Mouse (Mus musculus): ENCODE data around the gene 4921504E06Rik.

Gene 4921504E06Rik

DNA sequence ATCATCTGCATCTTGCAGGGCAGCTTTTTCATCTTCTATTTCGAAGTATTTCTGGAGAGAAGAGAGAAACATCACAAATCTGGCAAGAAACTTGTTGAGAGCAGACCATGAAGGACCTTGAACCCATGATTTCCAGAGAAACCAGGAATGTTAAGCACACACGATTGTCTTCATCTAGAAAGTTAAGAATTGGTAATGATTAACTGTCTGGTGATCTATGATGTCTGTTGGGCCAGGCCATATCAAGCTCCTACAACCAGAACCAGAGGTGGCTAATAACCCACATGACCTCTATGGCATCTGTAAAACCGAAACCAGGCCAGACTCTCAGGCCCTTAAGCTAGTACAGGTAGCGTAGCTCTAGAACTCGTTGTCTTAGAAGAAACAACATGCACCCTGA is 29.6 kb downstream of the 4921504E06Rik start:
- H3K9me3 ChIP-seq (ENCODE audit: low read length): no peaks in the 10 kb centered on the region
- no peak for TF ChIP-seq POU5F1 (IDR thresholded peaks at IDR 0.05; ENCODE audit: borderline replicate concordance, low read length)
- H3K4me3 ChIP-seq (replicated peaks; ENCODE audit: low read length): no peak overlapping the region
- H3K4me1 ChIP-seq (replicated peaks; ENCODE audit: low read depth, low read length): no peaks in the 10 kb centered on the region
- H3K36me3 ChIP-seq (ENCODE audit: insufficient read depth, low read length): no peaks in the 10 kb centered on the region
- 0 out of 2 replicates have a peak, but pooled peaks cover 3% of the 10 kb centered on the region for H3K27me3 ChIP-seq (ENCODE audit: insufficient read depth, low read length)

DNA sequence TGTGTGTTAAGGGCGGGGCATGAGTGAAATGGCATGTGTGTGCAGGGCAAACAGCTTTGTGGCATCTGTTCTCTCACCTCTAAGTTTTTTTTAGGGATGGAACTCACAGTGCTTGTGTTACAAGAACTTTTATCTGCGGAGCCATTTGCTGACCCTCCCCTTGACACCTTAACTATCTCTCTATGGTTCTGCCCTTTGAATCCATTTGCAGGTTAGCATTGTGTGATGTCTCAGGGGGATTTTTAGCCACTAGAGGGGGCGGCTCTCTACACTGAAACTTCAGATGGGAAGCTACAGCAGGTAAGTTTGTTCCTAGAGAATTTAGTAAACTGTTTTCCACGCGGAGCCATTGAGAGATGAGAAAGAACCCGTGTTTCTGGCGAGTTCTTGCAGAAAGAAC is 32.1 kb downstream of the 4921504E06Rik start:
- TF ChIP-seq CTCF (conservative IDR thresholded peaks at IDR 0.05; ENCODE audit: low read length) (peak; percentile 37), POU5F1 (IDR thresholded peaks at IDR 0.05; ENCODE audit: borderline replicate concordance, low read length) (no peak)
- Histone ChIP-seq H3K4me1 (replicated peaks; ENCODE audit: low read depth, low read length) (no peaks in the 10 kb centered on the region; the same call in 1 of the 2 replicates), H3K4me3 (replicated peaks; ENCODE audit: low read length) (no peak overlapping the region), H3K27me3 (ENCODE audit: insufficient read depth, low read length) (0 out of 2 replicates have a peak, but pooled peaks cover 3% of the 10 kb centered on the region), H3K36me3 (ENCODE audit: insufficient read depth, low read length) (no peaks in the 10 kb centered on the region), H3K9me3 (ENCODE audit: low read length) (no peaks in the 10 kb centered on the region)

DNA sequence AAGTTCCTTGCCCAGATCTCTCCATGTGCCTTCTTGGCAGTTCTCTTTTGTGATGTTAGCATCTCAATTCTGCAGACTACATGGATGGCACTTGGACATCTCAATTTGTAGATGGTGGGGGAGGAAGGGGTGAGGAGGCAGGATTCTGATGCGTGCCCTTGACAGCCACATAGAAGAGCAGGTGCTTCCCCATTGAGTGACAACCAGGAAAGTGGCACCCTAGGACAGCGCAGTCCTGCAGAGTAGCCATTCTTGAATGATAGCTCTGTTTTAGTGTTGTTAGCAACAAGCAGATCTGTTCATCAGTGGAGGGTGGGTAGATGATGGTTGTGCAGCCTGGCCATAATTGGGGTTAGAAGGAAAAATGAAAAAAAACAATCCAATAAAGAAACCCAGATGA is 33.1 kb downstream of the 4921504E06Rik start:
- H3K36me3 ChIP-seq (ENCODE audit: insufficient read depth, low read length): no peaks in the 10 kb centered on the region
- no peaks in the 10 kb centered on the region; the same call in 1 of the 2 replicates for H3K4me1 ChIP-seq (replicated peaks; ENCODE audit: low read depth, low read length)
- no peaks in the 10 kb centered on the region for H3K9me3 ChIP-seq (ENCODE audit: low read length)
- H3K4me3 ChIP-seq (replicated peaks; ENCODE audit: low read length): no peak overlapping the region
- 0 out of 2 replicates have a peak, but pooled peaks cover 3% of the 10 kb centered on the region for H3K27me3 ChIP-seq (ENCODE audit: insufficient read depth, low read length)
- TF ChIP-seq POU5F1 (IDR thresholded peaks at IDR 0.05; ENCODE audit: borderline replicate concordance, low read length) (no peak), CTCF (conservative IDR thresholded peaks at IDR 0.05; ENCODE audit: low read length) (no peak), NANOG (IDR thresholded peaks at IDR 0.05; ENCODE audit: borderline replicate concordance, low read length) (no peak)

DNA sequence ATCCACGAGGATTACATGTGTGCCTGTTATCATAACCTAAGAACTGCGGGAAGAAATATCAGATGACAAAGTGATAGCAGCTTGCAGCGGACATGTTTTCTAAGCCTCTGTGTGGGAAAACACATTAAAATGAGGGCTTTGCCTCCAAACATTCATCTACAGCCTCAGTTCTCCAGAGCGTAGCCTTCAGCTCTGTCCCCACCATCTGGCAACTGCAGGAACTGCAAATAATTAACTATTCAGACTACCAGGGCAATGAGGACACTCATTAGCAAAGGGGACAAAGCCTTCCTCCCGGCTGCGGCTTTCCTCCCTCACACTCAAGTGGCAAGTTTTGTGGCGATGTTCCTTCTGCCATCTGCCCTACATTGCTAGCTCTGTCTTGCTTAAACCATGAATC is 33.9 kb downstream of the 4921504E06Rik start:
- Histone ChIP-seq H3K4me3 (replicated peaks; ENCODE audit: low read length) (no peak overlapping the region), H3K4me1 (replicated peaks; ENCODE audit: low read depth, low read length) (no peaks in the 10 kb centered on the region; the same call in 1 of the 2 replicates), H3K36me3 (ENCODE audit: insufficient read depth, low read length) (no peaks in the 10 kb centered on the region), H3K27me3 (ENCODE audit: insufficient read depth, low read length) (0 out of 2 replicates have a peak, but pooled peaks cover 3% of the 10 kb centered on the region), H3K9me3 (ENCODE audit: low read length) (no peaks in the 10 kb centered on the region)
- TF ChIP-seq CTCF (conservative IDR thresholded peaks at IDR 0.05; ENCODE audit: low read length): peak; percentile 63
- no peak for TF ChIP-seq POU5F1 (IDR thresholded peaks at IDR 0.05; ENCODE audit: borderline replicate concordance, low read length)

DNA sequence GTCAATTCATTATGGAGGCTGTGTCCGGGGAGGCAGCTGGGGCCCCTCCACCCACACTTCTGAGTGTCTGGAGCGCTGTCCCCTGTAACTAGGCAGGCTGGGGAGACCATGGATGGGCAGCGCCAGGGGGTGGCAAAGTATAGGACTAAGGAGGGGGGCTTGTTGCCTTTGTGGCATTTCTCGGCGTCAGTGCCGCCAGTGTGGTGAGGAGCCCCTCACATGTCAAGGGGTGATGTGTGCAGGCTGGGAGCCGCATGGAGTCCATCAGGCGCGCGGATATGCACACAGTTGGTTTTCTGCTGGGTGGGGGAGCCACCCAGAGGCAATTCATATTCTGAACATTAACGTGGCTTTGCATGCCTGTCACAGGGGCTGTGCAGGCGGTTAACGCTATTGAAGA is 35.8 kb downstream of the 4921504E06Rik start:
- TF ChIP-seq CTCF (conservative IDR thresholded peaks at IDR 0.05; ENCODE audit: low read length): no peak
- no peak for TF ChIP-seq POU5F1 (IDR thresholded peaks at IDR 0.05; ENCODE audit: borderline replicate concordance, low read length)
- TF ChIP-seq NANOG (IDR thresholded peaks at IDR 0.05; ENCODE audit: borderline replicate concordance, low read length): no peak
- H3K4me3 ChIP-seq (replicated peaks; ENCODE audit: low read length): no peak overlapping the region
- H3K9me3 ChIP-seq (ENCODE audit: low read length): no peaks in the 10 kb centered on the region

DNA sequence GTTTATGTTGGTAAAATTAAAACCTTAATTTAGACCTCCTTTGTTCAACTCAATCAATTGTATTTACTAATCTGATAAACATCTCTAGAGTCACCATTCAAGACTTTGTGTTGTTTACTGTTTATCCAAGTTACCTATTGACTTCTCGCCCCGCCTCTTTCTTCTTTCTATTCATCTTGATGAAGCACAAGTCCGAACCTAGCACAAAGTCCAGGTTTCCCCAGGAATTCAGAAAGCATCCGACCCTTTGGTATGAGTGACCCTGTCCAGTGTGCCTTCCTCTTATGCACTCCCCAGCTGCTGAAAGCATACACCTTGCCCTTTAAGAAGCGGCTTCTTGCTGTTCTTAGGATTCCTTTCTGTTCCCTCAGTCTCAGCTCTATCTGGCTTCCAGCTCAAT is 41.3 kb downstream of the 4921504E06Rik start:
- Histone ChIP-seq H3K27me3 (ENCODE audit: insufficient read depth, low read length) (peaks cover 3% of the 10 kb centered on the region; the same call in 1 of the 2 replicates), H3K4me3 (replicated peaks; ENCODE audit: low read length) (no peak overlapping the region), H3K36me3 (ENCODE audit: insufficient read depth, low read length) (no peaks in the 10 kb centered on the region), H3K4me1 (replicated peaks; ENCODE audit: low read depth, low read length) (no peaks in the 10 kb centered on the region), H3K9me3 (ENCODE audit: low read length) (no peaks in the 10 kb centered on the region)
- TF ChIP-seq CTCF (conservative IDR thresholded peaks at IDR 0.05; ENCODE audit: low read length) (no peak), POU5F1 (IDR thresholded peaks at IDR 0.05; ENCODE audit: borderline replicate concordance, low read length) (no peak), NANOG (IDR thresholded peaks at IDR 0.05; ENCODE audit: borderline replicate concordance, low read length) (no peak)

More for the DNA sequence above, 35.8 kb downstream of the 4921504E06Rik start:
- no peaks in the 10 kb centered on the region; the same call in 1 of the 2 replicates for H3K4me1 ChIP-seq (replicated peaks; ENCODE audit: low read depth, low read length)
- H3K36me3 ChIP-seq (ENCODE audit: insufficient read depth, low read length): no peaks in the 10 kb centered on the region
- 0 out of 2 replicates have a peak, but pooled peaks cover 3% of the 10 kb centered on the region for H3K27me3 ChIP-seq (ENCODE audit: insufficient read depth, low read length)

DNA sequence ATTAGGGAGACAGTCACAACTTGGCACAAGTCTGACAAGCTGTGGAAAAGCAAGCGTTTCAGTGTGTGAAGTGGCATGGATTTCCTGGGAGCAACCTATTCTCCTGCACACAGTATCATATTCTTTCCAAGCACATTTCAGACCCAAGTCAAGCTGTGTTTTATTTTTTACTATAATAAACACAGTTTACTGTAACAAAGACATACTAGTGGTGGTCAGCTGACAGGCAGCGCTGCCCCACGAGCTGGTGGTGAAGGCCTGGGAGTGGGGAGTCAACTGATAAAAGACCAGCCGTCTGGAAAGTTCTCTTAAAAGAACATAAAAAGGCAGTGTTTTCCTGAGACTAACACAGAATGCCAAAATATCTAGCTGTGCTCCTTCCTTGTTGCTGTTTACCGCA is 42.7 kb downstream of the 4921504E06Rik start:
- H3K4me3 ChIP-seq (replicated peaks; ENCODE audit: low read length): no peak overlapping the region
- H3K4me1 ChIP-seq (replicated peaks; ENCODE audit: low read depth, low read length): no peaks in the 10 kb centered on the region
- no peaks in the 10 kb centered on the region for H3K36me3 ChIP-seq (ENCODE audit: insufficient read depth, low read length)
- peaks cover 3% of the 10 kb centered on the region; the same call in 1 of the 2 replicates for H3K27me3 ChIP-seq (ENCODE audit: insufficient read depth, low read length)
- no peaks in the 10 kb centered on the region for H3K9me3 ChIP-seq (ENCODE audit: low read length)
- TF ChIP-seq CTCF (conservative IDR thresholded peaks at IDR 0.05; ENCODE audit: low read length) (no peak), NANOG (IDR thresholded peaks at IDR 0.05; ENCODE audit: borderline replicate concordance, low read length) (no peak), POU5F1 (IDR thresholded peaks at IDR 0.05; ENCODE audit: borderline replicate concordance, low read length) (no peak)

DNA sequence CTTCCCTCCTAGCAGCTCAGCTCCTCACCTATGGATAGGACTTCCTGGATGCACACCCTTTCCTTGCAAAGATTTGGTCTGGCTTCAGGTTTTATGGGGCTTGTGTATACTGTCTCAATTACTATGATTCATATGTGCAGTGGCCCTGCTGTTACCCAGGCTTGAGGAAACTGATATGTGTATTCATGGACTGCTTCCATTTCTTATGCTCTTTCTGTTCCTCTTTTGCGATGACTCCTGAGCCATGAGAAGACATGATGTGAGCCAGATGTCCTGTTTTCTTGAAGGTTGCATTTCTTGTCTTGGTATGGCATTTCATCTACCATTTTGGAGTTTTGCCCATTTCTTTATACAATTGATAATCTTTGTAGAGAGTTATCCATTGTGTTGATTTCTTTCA is 48.0 kb downstream of the 4921504E06Rik start:
- Histone ChIP-seq H3K27me3 (ENCODE audit: insufficient read depth, low read length) (no peaks in the 10 kb centered on the region), H3K36me3 (ENCODE audit: insufficient read depth, low read length) (no peaks in the 10 kb centered on the region), H3K9me3 (ENCODE audit: low read length) (peaks cover 14% of the 10 kb centered on the region), H3K4me3 (replicated peaks; ENCODE audit: low read length) (no peak overlapping the region), H3K4me1 (replicated peaks; ENCODE audit: low read depth, low read length) (no peaks in the 10 kb centered on the region)
- TF ChIP-seq CTCF (conservative IDR thresholded peaks at IDR 0.05; ENCODE audit: low read length) (no peak), POU5F1 (IDR thresholded peaks at IDR 0.05; ENCODE audit: borderline replicate concordance, low read length) (no peak), NANOG (IDR thresholded peaks at IDR 0.05; ENCODE audit: borderline replicate concordance, low read length) (no peak)

DNA sequence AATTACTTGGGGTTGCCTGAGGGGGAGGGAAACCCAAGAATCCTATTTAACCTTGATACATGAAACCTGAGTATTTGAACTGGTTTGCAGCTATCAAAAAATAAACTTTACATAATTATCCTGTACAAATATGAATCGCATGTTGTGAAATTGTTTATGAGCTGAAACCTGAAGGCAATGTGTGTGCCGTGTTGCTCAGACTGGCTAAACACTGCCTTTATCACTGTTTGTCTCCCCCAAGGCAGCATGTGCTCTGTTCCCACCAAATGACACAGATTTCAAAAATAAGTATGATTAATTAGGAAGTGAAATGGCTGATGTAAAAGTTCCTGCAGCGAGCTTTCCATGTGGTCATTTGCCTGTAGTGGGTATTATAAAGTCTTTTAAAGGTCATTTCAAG is 63.5 kb downstream of the 4921504E06Rik start:
- Histone ChIP-seq H3K4me3 (replicated peaks; ENCODE audit: low read length) (no peak overlapping the region), H3K9me3 (ENCODE audit: low read length) (no peaks in the 10 kb centered on the region)
- TF ChIP-seq POU5F1 (IDR thresholded peaks at IDR 0.05; ENCODE audit: borderline replicate concordance, low read length) (no peak), NANOG (IDR thresholded peaks at IDR 0.05; ENCODE audit: borderline replicate concordance, low read length) (no peak)

More for the DNA sequence above, 63.5 kb downstream of the 4921504E06Rik start:
- Histone ChIP-seq H3K4me1 (replicated peaks; ENCODE audit: low read depth, low read length) (peaks cover 4% of the 10 kb centered on the region; the same call in 1 of the 2 replicates), H3K36me3 (ENCODE audit: insufficient read depth, low read length) (no peaks in the 10 kb centered on the region), H3K27me3 (ENCODE audit: insufficient read depth, low read length) (no peaks in the 10 kb centered on the region)
